Mouse (Mus musculus): ENCODE measurements around the gene Tbc1d1.

Gene Tbc1d1

DNA sequence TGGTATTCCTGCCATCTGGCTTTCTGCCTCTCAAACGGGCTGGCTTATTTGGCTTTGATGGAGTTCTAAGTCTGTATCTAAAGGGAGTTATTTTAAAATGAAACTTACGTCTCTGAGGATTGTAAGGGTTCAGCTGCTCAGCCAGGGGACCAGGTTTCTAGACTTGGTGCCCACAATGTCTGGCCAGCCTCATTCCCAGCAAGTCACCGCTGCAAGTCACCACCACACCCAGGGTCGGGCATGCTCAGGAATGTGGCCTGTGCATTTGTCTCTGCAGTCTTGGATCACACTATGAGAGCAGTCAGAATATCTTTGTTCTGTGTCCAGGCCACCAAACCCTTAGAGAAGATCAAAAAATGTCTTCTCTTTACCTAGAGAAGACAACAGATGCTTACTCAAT, 237.4 kb downstream of the Tbc1d1 start:
- no peak for DNase-seq

DNA sequence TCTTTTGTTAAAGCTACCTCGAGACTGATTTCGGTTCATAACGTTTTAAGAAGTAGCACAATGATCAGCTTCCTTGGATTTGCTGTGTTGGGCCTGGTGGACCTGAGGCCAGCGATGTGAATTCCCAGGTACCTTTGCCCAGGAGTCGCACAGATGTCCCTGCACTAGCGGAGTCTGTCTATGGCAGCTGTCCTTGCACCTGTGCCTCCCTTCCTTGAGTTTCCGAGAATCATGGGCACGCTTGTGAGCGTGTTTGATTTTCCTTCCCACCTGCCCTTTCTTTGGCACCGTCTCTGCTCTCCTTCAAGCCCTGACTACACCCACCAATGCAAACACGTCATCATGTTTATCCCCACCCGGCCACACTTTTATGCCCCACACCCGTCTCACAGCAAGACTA, 242.1 kb downstream of the Tbc1d1 start:
- DNase-seq: no peak

DNA sequence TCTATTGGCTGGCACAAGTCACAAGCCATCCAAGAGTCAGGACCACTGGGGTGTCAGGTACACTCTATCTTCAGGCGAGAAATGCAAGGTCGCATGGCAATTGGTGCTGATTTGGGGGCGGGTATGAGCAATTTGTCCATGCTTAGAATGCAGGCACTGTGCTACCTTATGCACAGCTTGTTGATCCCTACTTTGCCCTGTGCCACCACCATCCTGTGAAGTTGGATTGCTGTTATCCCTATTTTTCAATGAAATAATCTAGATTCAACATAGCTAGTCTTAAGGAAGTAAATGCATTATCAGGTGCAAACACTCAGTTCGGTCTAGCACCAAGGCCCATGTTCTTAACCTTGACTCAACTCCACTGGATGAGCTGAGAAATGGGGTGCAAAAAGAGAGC, 244.6 kb downstream of the Tbc1d1 start:
- DNase-seq: no peak

Data from cerebellum, adult 11 months (tissue).